ENCODE assay signal across 8 mouse cellular contexts in genomic region chr13:49307311-49307969, GRCm38 (mm10). TPM values are rescaled to one million over a fixed set of nuclear protein-coding genes. Genes with fewer than 3 reads are reported as not detected.
DNase-seq lines count a peak whose midpoint lies in the region; ATAC-seq lines count a peak whose summit lies in the region.

No protein-coding gene starts in this region.

- peak overlapping the region; percentile 73 for H3K9ac ChIP-seq in heart, embryonic 13.5 days
- H3K9ac ChIP-seq in liver, embryonic 13.5 days: peak overlapping the region; percentile 53; the same call in 1 of the 2 replicates

- no peaks in the 10 kb centered on the region for H3K9me3 ChIP-seq in heart, embryonic 13.5 days
- no peaks in the 10 kb centered on the region for H3K9me3 ChIP-seq in liver, embryonic 13.5 days (replicated peaks)

- peak overlapping the region; percentile 64 for H3K4me2 ChIP-seq in heart, embryonic 13.5 days
- peak overlapping the region; percentile 55 for H3K4me2 ChIP-seq in liver, embryonic 13.5 days

- peaks cover 21% of the 10 kb centered on the region for H3K4me1 ChIP-seq in heart, embryonic 13.5 days
- H3K4me1 ChIP-seq in liver, embryonic 13.5 days (replicated peaks): peaks cover 32% of the 10 kb centered on the region

- peak overlapping the region; percentile 91 for H3K27ac ChIP-seq in heart, embryonic 13.5 days (replicated peaks)
- H3K27ac ChIP-seq in liver, embryonic 13.5 days: peak overlapping the region; percentile 68

- 5% methylated on average over 10 of the region's 10 CpGs for WGBS in heart, embryonic 13.5 days
- WGBS in liver, embryonic 13.5 days (ENCODE audit: insufficient replicate concordance): 3% methylated on average over 10 of the region's 10 CpGs

- ATAC-seq in heart, embryonic 13.5 days (ENCODE audit: extremely low read depth, insufficient number of reproducible peaks, low FRiP score, low TSS enrichment): peak; percentile 67
- peak; percentile 79 for ATAC-seq in liver, embryonic 13.5 days (ENCODE audit: low read depth)

- peak overlapping the region; percentile 30 for H3K4me3 ChIP-seq in heart, embryonic 13.5 days
- peak overlapping the region; percentile 33 for H3K4me3 ChIP-seq in liver, embryonic 13.5 days (replicated peaks)

- H3K27me3 ChIP-seq in heart, embryonic 13.5 days (replicated peaks): no peaks in the 10 kb centered on the region
- H3K27me3 ChIP-seq in liver, embryonic 13.5 days: no peaks in the 10 kb centered on the region

- peak; percentile 57 for DNase-seq in ovary, adult 18-20 months (ENCODE audit: low spot score)
- DNase-seq in ovary, postnatal 14 days (ENCODE audit: low spot score): no peak
- DNase-seq in c-Kit-positive CD71-positive TER-119-positive erythroid progenitor cells, embryonic 14.5 days (ENCODE audit: low spot score): peak; percentile 23
- peak; percentile 55 for DNase-seq in liver, embryonic 13.5 days
- DNase-seq in naive thymus-derived CD4-positive, alpha-beta T cell, adult 2 months (ENCODE audit: low read depth): peak; percentile 84
- DNase-seq in urinary bladder, postnatal 25 days (ENCODE audit: low spot score): peak; percentile 46
- DNase-seq in cerebellum, postnatal 36 days: no peak

- H3K36me3 ChIP-seq in heart, embryonic 13.5 days: no peaks in the 10 kb centered on the region
- H3K36me3 ChIP-seq in liver, embryonic 13.5 days: no peaks in the 10 kb centered on the region

RNA-seq across cellular contexts. Expression of gene Fgd3, which starts 12.7 kb away (rescaled TPM):
- polyA plus RNA-seq in heart, embryonic 13.5 days (2015; fragmentation: Nextera tagmentation; extraction: Ambion mirVana): 0.05 and 0.23 TPM in 2 replicates
- 0.37 and 0.39 TPM in 2 replicates for polyA plus RNA-seq in liver, embryonic 13.5 days (2015; fragmentation: Nextera tagmentation; extraction: Ambion mirVana)

RNA-seq across cellular contexts. Expression of gene Bicd2, which starts 33.9 kb away (rescaled TPM):
- polyA plus RNA-seq in heart, embryonic 13.5 days (2015; fragmentation: Nextera tagmentation; extraction: Ambion mirVana): 38.7 and 40.6 TPM in 2 replicates
- polyA plus RNA-seq in liver, embryonic 13.5 days (2015; fragmentation: Nextera tagmentation; extraction: Ambion mirVana): 9.0 and 10.5 TPM in 2 replicates

RNA-seq across cellular contexts. Expression of gene Susd3, which starts 58.9 kb away (rescaled TPM):
- polyA plus RNA-seq in heart, embryonic 13.5 days (2015; fragmentation: Nextera tagmentation; extraction: Ambion mirVana): 1.2 and 1.9 TPM in 2 replicates
- polyA plus RNA-seq in liver, embryonic 13.5 days (2015; fragmentation: Nextera tagmentation; extraction: Ambion mirVana): 1.6 and 1.7 TPM in 2 replicates

Comparison
In these comparisons a context has a peak if more than half of its experiments do, and no peak if none do; other contexts are left out.
1. DNase-seq: peak in ovary, adult 18-20 months (single experiment), c-Kit-positive CD71-positive TER-119-positive erythroid progenitor cells, embryonic 14.5 days (single experiment), liver, embryonic 13.5 days (single experiment), naive thymus-derived CD4-positive, alpha-beta T cell, adult 2 months (single experiment) and urinary bladder, postnatal 25 days (single experiment); none in ovary, postnatal 14 days (single experiment) and cerebellum, postnatal 36 days (0 of 2).